Mouse (Mus musculus) midbrain, embryonic 10.5 days (tissue): ENCODE results near the gene Krt80. TPM values are rescaled to one million over a fixed set of nuclear protein-coding genes. Genes with fewer than 3 reads are reported as not detected.
A peak's percentile ranks its signal among the peaks of the same experiment; 100 is the strongest.

ENCODE experiments used
- DNase-seq: peaks from one replicate; pipeline ENCODE4 v3.0.0-alpha.2; 2017; ENCODE audit warnings: low spot score
- H3K27ac ChIP-seq: fragments of 300-500 bp; sonication (generic); replicated peaks from 2 replicates; pipeline ENCODE4 v1.5.1; 2016; ENCODE audit warnings: mild to moderate bottlenecking
- H3K27me3 ChIP-seq: fragments of 300-500 bp; sonication (generic); 2 replicates; pipeline ENCODE4 v1.6.1; 2016; ENCODE audit warnings: low read depth, mild to moderate bottlenecking; ENCODE audit not compliant: poor library complexity, severe bottlenecking
- H3K36me3 ChIP-seq: fragments of 300-500 bp; sonication (generic); 2 replicates; pipeline ENCODE4 v1.6.1; 2016; ENCODE audit warnings: mild to moderate bottlenecking, moderate library complexity
- H3K4me1 ChIP-seq: fragments of 300-500 bp; sonication (generic); 2 replicates; pipeline ENCODE4 v1.6.1; 2016
- H3K4me3 ChIP-seq: fragments of 300-500 bp; sonication (generic); 2 replicates; pipeline ENCODE4 v1.5.1; 2016; ENCODE audit warnings: mild to moderate bottlenecking, moderate library complexity
- H3K9me3 ChIP-seq: fragments of 300-500 bp; sonication (generic); replicated peaks from 2 replicates; pipeline ENCODE4 v1.6.1; 2016; ENCODE audit warnings: mild to moderate bottlenecking
- WGBS: fragments of 180-500 bp; shearing (Covaris S2); methylation state at CpG from one replicate; pipeline ENCODE4 v1.1.7; 2016; 5-methylcytosine and 5-hydroxymethylcytosine counted together
- microRNA counts: library from miRNA; unstranded; fragments of <30 nt; microRNA quantifications from one replicate; lab custom pipeline; 2017
- microRNA-seq: library from miRNA; unstranded; fragments of <30 nt; microRNA quantifications from one replicate; pipeline ENCODE4, GENCODE M21; 2017
- polyA plus RNA-seq: library from polyadenylated mRNA; unstranded; fragments of >200 nt; fragmentation: Nextera tagmentation; extraction: Ambion mirVana; gene quantifications from 2 replicates; pipeline ENCODE4 v1.2.1, GENCODE M21; 2016

Krt80 gene
- polyA plus RNA-seq, 1 experiment from 2014 or later = 0.06 TPM

DNA sequence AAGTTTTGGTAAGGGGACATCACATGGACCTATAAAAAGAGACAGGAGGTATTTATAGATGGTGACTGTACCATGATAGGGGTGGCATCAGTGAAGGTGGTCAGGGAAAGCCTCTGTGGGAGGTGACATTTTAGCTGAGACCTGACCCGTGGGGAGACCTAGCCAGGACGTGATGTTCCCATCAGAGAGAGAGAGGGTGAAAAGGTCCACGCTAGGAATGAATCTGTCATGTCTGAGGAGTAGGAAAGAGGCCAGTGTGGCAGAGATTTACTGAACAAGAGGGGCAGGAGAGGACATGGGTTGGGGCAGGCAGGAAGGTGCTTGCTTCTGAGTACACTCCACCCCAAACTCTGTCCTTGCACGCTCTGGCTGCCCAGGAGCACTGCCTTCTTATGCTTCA lies 66.1 kb downstream of the Krt80 start:
- Histone ChIP-seq H3K27ac (no peak overlapping the region), H3K4me3 (no peak overlapping the region), H3K36me3 (no peaks in the 10 kb centered on the region), H3K27me3 (no peaks in the 10 kb centered on the region), H3K9me3 (no peaks in the 10 kb centered on the region), H3K4me1 (peaks cover 2% of the 10 kb centered on the region)
- no peak for DNase-seq
- WGBS = 89% methylated on average over 4 of the region's 4 CpGs

DNA sequence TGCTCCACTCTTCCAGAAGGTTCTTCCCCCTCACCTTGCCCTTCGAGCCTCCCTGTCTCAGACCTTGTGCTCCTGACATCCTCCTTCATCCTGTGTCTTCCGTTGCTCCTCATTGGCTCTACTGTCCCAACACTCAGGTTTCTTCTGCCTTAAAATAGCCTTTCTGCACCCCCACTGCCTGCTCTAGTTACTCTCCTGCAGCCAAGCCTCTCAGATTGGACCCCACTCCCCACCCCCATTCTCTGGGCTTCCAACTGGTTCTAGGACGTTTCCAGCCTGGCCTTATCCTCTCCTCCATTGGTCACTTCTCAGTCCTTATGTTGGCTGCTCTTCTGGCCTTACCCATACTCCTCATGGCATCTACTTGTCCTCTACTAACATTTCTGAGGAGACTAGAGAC lies 67.8 kb downstream of the Krt80 start:
- Histone ChIP-seq H3K4me3 (no peak overlapping the region), H3K4me1 (peaks cover 10% of the 10 kb centered on the region), H3K27ac (no peak overlapping the region), H3K36me3 (no peaks in the 10 kb centered on the region), H3K9me3 (no peaks in the 10 kb centered on the region), H3K27me3 (no peaks in the 10 kb centered on the region)
- DNase-seq = no peak
- WGBS = 85% methylated on average over 3 of the region's 3 CpGs

DNA sequence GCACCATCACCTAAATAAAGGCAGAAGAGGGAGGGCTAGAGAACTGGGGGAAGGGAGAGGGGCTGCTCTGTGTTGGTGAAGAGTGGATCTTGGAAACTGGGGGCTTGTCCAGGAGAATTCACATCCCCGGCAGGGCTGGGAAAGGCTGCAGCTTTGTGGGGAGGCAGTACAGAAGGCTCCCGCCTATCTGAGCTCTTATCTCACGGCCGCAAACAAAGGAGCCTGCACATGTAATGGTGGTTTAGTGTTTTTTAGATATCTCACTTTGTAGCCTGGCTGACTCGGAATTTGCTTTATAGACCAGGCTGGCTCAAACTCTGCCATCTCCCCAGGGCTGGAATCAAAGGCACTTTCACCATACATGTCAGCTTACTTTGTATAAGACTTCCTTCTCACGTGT lies 69.8 kb downstream of the Krt80 start:
- Histone ChIP-seq H3K4me1 (peaks cover 10% of the 10 kb centered on the region), H3K4me3 (no peak overlapping the region), H3K27me3 (no peaks in the 10 kb centered on the region), H3K36me3 (no peaks in the 10 kb centered on the region), H3K9me3 (no peaks in the 10 kb centered on the region), H3K27ac (no peak overlapping the region)
- WGBS = 78% methylated on average over 6 of the region's 6 CpGs
- no peak for DNase-seq

DNA sequence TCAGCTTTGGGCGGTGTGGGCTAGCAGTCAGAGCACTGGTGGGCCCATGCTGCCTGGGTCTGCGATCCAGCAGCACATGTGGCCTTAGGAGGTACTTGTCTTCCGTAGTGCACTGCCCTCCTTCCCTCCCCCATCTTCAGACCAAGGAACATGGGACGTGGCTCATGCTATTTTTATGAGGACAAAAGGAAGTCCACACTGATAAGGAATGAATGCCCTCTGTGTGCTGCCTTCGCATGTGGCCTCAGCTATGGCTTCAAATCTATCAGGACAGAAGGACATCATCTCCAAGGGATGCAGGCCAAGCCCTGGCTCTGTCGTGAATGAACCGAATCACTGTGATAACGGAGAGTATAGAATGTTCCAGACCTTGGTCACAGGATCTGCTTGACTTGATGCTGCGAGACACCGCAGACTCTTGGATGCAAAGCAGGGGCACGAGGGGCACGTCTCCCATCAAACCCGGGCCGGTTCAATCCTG lies 70.4 kb downstream of the Krt80 start:
- no peaks in the 10 kb centered on the region for H3K27me3 ChIP-seq
- 88% methylated on average over 14 of the region's 14 CpGs for WGBS

DNA sequence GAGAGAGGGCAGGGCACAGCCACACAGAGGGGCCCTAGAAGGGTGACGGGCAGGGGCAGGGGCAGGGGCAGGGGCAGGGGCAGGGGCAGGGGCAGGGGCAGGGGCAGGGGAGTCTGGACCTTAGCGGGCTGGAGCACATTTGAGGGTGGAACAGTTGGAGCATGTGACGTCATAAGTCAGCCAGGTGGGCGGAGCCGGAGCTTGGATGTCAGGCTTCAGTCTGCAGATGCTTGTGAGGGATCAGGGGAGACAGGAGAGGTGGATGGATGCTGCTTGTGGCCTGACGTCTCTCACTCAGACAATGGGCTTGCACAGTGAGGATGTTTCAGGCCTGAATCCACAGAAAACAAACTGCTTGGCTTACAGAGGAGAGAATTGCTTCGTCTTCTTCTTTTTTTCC lies 71.4 kb downstream of the Krt80 start:
- DNase-seq = peak; percentile 50
- Histone ChIP-seq H3K27ac (peak overlapping the region; percentile 72), H3K4me3 (peak overlapping the region; percentile 43), H3K4me1 (peaks cover 10% of the 10 kb centered on the region), H3K9me3 (no peaks in the 10 kb centered on the region), H3K36me3 (no peaks in the 10 kb centered on the region), H3K27me3 (no peaks in the 10 kb centered on the region)
- 11% methylated on average over 7 of the region's 7 CpGs for WGBS

More for the DNA sequence above, 70.4 kb downstream of the Krt80 start:
- Histone ChIP-seq H3K9me3 (no peaks in the 10 kb centered on the region), H3K4me1 (peaks cover 10% of the 10 kb centered on the region), H3K27ac (no peak overlapping the region), H3K4me3 (no peak overlapping the region), H3K36me3 (no peaks in the 10 kb centered on the region)
- DNase-seq = no peak

DNA sequence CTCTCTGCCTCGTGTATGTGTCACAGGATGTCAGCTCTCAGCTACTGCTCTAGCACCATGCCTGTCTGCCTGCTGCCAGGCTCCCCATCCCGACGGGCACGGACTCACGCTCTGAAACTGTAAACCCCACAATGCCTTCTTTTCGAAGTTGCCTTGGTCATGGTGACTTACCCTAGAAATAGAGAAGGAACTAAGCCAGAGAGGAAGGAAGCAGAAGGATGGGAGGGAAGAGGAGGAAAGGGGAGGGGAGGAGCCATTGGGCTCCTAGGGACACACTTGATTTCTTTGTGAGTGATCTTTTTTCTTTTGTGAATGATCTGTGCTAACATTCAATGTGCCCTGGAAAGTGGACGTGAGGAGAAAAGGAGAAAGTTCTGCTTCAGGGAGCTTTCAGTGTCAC lies 72.0 kb downstream of the Krt80 start:
- no peak for DNase-seq
- 30% methylated on average over 7 of the region's 7 CpGs for WGBS
- Histone ChIP-seq H3K4me1 (peaks cover 10% of the 10 kb centered on the region), H3K27me3 (no peaks in the 10 kb centered on the region), H3K4me3 (peak overlapping the region; percentile 43; the same call in 1 of the 2 replicates), H3K9me3 (no peaks in the 10 kb centered on the region), H3K27ac (peak overlapping the region; percentile 72; the same call in 1 of the 2 replicates), H3K36me3 (no peaks in the 10 kb centered on the region)

MicroRNA genes within 50 kb of the gene (microRNA counts, 519-probe panel; counts per million panel counts)
- not detected for microRNA mmu-miR-1941-3p (lab: Ali Mortazavi, UCI)
- microRNA mmu-miR-1941-5p (lab: Ali Mortazavi, UCI) = not detected

Small RNA genes within 50 kb of the gene (microRNA-seq; reads per million reads assigned to microRNA genes)
- not detected for gene Mir1941

Other genes with a start within 250 kb of the Krt80 start
- 8.9 and 10.7 TPM in 2 replicates for gene Acvrl1, start 241.6 kb downstream of the Krt80 start, polyA plus RNA-seq
- gene Acvr1b, start 196.1 kb downstream of the Krt80 start, polyA plus RNA-seq = 5.4 and 7.0 TPM in 2 replicates
- 3.2 and 4.2 TPM in 2 replicates for gene Grasp, start 146.0 kb downstream of the Krt80 start, polyA plus RNA-seq
- gene Nr4a1, start 115.9 kb downstream of the Krt80 start, polyA plus RNA-seq = 2.8 and 2.9 TPM in 2 replicates
- gene Atg101, start 85.9 kb downstream of the Krt80 start, polyA plus RNA-seq = 80.8 TPM in 2 replicates
- gene 6030408B16Rik, start 77.0 kb downstream of the Krt80 start, polyA plus RNA-seq = 0.06 and 0.22 TPM in 2 replicates
- gene Krt7, start 40.9 kb upstream of the Krt80 start, polyA plus RNA-seq = 9.7 and 11.4 TPM in 2 replicates
- gene Krt87, start 68.6 kb upstream of the Krt80 start, polyA plus RNA-seq = 0.05 TPM in 1 of 2 replicates, not detected in the other
- gene Krt88, start 77.6 kb upstream of the Krt80 start, polyA plus RNA-seq = not detected in 2 replicates
- gene Krt81, start 93.6 kb upstream of the Krt80 start, polyA plus RNA-seq = not detected in 2 replicates
- not detected in 2 replicates for gene Krt86, start 103.3 kb upstream of the Krt80 start, polyA plus RNA-seq
- gene Krt83, start 121.3 kb upstream of the Krt80 start, polyA plus RNA-seq = 0.07 TPM in 1 of 2 replicates, not detected in the other
- gene Gm49425, start 147.1 kb upstream of the Krt80 start, polyA plus RNA-seq = not detected in 2 replicates
- gene Krt84, start 162.7 kb upstream of the Krt80 start, polyA plus RNA-seq = not detected in 2 replicates
- not detected in 2 replicates for gene Krt82, start 180.5 kb upstream of the Krt80 start, polyA plus RNA-seq
- gene Krt90, start 192.8 kb upstream of the Krt80 start, polyA plus RNA-seq = 0.51 and 0.67 TPM in 2 replicates
- gene Krt75, start 203.7 kb upstream of the Krt80 start, polyA plus RNA-seq = not detected in 2 replicates